Mouse (Mus musculus) G1E (cell line): Measurements from ENCODE around the gene Lcp1. TPM values are rescaled to one million over a fixed set of nuclear protein-coding genes. Genes with fewer than 3 reads are reported as not detected.
A peak's percentile ranks its signal among the peaks of the same experiment; 100 is the strongest.

ENCODE experiments used
- ATAC-seq: 2 replicates; pipeline ENCODE4 v1.8.0; 2016; ENCODE audit warnings: mild to moderate bottlenecking; ENCODE audit not compliant: insufficient number of reproducible peaks, poor library complexity, low FRiP score, severe bottlenecking; ENCODE audit errors: extremely low read depth
- DNase-seq: peaks from one replicate; pipeline ENCODE4 v3.0.0; 2012; ENCODE audit warnings: low spot score
- H3K27me3 ChIP-seq: 2 replicates; pipeline ENCODE4 v1.6.1; 2012; ENCODE audit warnings: mild to moderate bottlenecking, low read length, inconsistent platforms; ENCODE audit not compliant: insufficient read depth
- H3K36me3 ChIP-seq: replicated peaks from 2 replicates; pipeline ENCODE3; 2012; ENCODE audit warnings: mild to moderate bottlenecking, inconsistent platforms
- H3K4me1 ChIP-seq: 2 replicates; pipeline ENCODE4 v1.6.1; 2012; ENCODE audit warnings: low read depth, low read length, inconsistent platforms, mixed read lengths; ENCODE audit not compliant: insufficient read depth
- H3K4me3 ChIP-seq: 2 replicates; pipeline ENCODE4 v1.5.1; 2012; ENCODE audit warnings: low read depth, mild to moderate bottlenecking, inconsistent platforms, low read length, moderate library complexity, mixed read lengths
- H3K9me3 ChIP-seq: replicated peaks from 2 replicates; pipeline ENCODE4 v1.6.1; 2012; ENCODE audit warnings: inconsistent platforms
- CTCF ChIP-seq: IDR thresholded peaks from 2 replicates; pipeline ENCODE4 v1.5.1; 2012; ENCODE audit warnings: low read depth, low read length, inconsistent platforms, mixed read lengths
- GATA1 ChIP-seq: IDR thresholded peaks from 2 replicates; pipeline ENCODE4 v1.6.1; 2012; ENCODE audit warnings: borderline replicate concordance, low read length, inconsistent platforms, mixed read lengths
- GATA2 ChIP-seq: IDR thresholded peaks from 2 replicates; pipeline ENCODE4 v1.6.1; 2012; ENCODE audit warnings: low read depth, low read length, inconsistent platforms, borderline replicate concordance
- POLR2AphosphoS5 ChIP-seq: IDR thresholded peaks from 2 replicates; pipeline ENCODE4 v1.6.1; 2012; ENCODE audit warnings: low read depth, low read length, inconsistent platforms; ENCODE audit not compliant: insufficient replicate concordance
- TAL1 ChIP-seq: conservative IDR thresholded peaks from 2 replicates; pipeline ENCODE4 v1.6.1; 2012; ENCODE audit warnings: low read depth, low read length, inconsistent platforms, mixed read lengths
- polyA plus RNA-seq: library from polyadenylated mRNA; stranded (reverse); fragments of >175 nt; gene quantifications from 2 replicates; pipeline ENCODE4 v1.2.3, GENCODE M21; 2012
- total RNA-seq, 2 experiments: library from RNA; stranded (forward) in 1 of 2; stranded (reverse) in 1 of 2; fragments of 200-1000 nt in 1 of 2; fragments of >200 nt in 1 of 2; fragmentation: Nextera tagmentation in 1 of 2; gene quantifications; 2 replicates each; pipeline ENCODE4 v1.2.3; 2014 to 2017

Gene Lcp1
- total and polyA plus RNA-seq, 3 experiments = 0.55 to 23.4 (median 2.3) TPM

GRCm38 (mm10) chr14:75184069-75184790, 53.3 kb downstream of the Lcp1 start:
- Histone ChIP-seq H3K9me3 (no peaks in the 10 kb centered on the region), H3K36me3 (no peaks in the 10 kb centered on the region), H3K27me3 (no peaks in the 10 kb centered on the region), H3K4me1 (peaks cover 5% of the 10 kb centered on the region; the same call in 1 of the 2 replicates), H3K4me3 (no peak overlapping the region)
- DNase-seq (no peak), ATAC-seq (no peak)
- TF ChIP-seq CTCF = no peak
- TF ChIP-seq GATA2 = no peak
- no peak for TF ChIP-seq GATA1
- no peak for TF ChIP-seq TAL1
- TF ChIP-seq POLR2AphosphoS5 = no peak

GRCm38 (mm10) chr14:75185796-75186594, 55.1 kb downstream of the Lcp1 start:
- Histone ChIP-seq H3K4me3 (no peak overlapping the region), H3K9me3 (no peaks in the 10 kb centered on the region)

GRCm38 (mm10) chr14:75186858-75187415, 56.0 kb downstream of the Lcp1 start:
- Histone ChIP-seq H3K27me3 (no peaks in the 10 kb centered on the region), H3K4me3 (no peak overlapping the region), H3K4me1 (peaks cover 4% of the 10 kb centered on the region; the same call in 1 of the 2 replicates), H3K36me3 (no peaks in the 10 kb centered on the region), H3K9me3 (no peaks in the 10 kb centered on the region)
- DNase-seq (no peak), ATAC-seq (no peak)
- TF ChIP-seq POLR2AphosphoS5 = no peak

More at GRCm38 (mm10) chr14:75185796-75186594, 55.1 kb downstream of the Lcp1 start:
- Histone ChIP-seq H3K4me1 (peaks cover 4% of the 10 kb centered on the region; the same call in 1 of the 2 replicates), H3K27me3 (no peaks in the 10 kb centered on the region), H3K36me3 (no peaks in the 10 kb centered on the region)
- DNase-seq (no peak), ATAC-seq (no peak)
- TF ChIP-seq TAL1 (no peak), POLR2AphosphoS5 (no peak), GATA1 (no peak), GATA2 (no peak), CTCF (no peak)

- H3K9me3 ChIP-seq = no peaks in the 10 kb centered on the region
- DNase-seq (no peak), ATAC-seq (no peak)
- peaks cover 4% of the 10 kb centered on the region; the same call in 1 of the 2 replicates for H3K4me1 ChIP-seq
- TF ChIP-seq CTCF (0 out of 2 replicates have a peak, but pooled peaks have one; percentile 33), GATA1 (no peak), POLR2AphosphoS5 (no peak)
- H3K36me3 ChIP-seq = no peaks in the 10 kb centered on the region
- H3K27me3 ChIP-seq = no peaks in the 10 kb centered on the region
- no peak overlapping the region for H3K4me3 ChIP-seq
Measured at GRCm38 (mm10) chr14:75188521-75188920, 57.6 kb downstream of the Lcp1 start.

- H3K4me3 ChIP-seq = no peak overlapping the region
- H3K9me3 ChIP-seq = no peaks in the 10 kb centered on the region
- H3K36me3 ChIP-seq = no peaks in the 10 kb centered on the region
- no peak for TF ChIP-seq TAL1
- no peak for TF ChIP-seq GATA1
- TF ChIP-seq GATA2 = no peak
- no peak for TF ChIP-seq CTCF
- TF ChIP-seq POLR2AphosphoS5 = no peak
- no peak for ATAC-seq
- H3K4me1 ChIP-seq = peaks cover 4% of the 10 kb centered on the region; the same call in 1 of the 2 replicates
- no peak for DNase-seq
- H3K27me3 ChIP-seq = no peaks in the 10 kb centered on the region
Measured at GRCm38 (mm10) chr14:75189031-75189430, 58.1 kb downstream of the Lcp1 start.

- Histone ChIP-seq H3K27me3 (no peaks in the 10 kb centered on the region), H3K36me3 (no peaks in the 10 kb centered on the region), H3K4me3 (no peak overlapping the region), H3K9me3 (no peaks in the 10 kb centered on the region), H3K4me1 (peaks cover 4% of the 10 kb centered on the region; the same call in 1 of the 2 replicates)
- ATAC-seq = no peak
- DNase-seq = no peak
- TF ChIP-seq POLR2AphosphoS5 (no peak), GATA1 (no peak), TAL1 (no peak), CTCF (no peak), GATA2 (no peak)
Measured at GRCm38 (mm10) chr14:75190683-75191082, 59.8 kb downstream of the Lcp1 start.
